Mouse (Mus musculus) ES-E14 (cell line): ENCODE measurements around the gene Elmo1. TPM values are rescaled to one million over a fixed set of nuclear protein-coding genes. Genes with fewer than 3 reads are reported as not detected.

Source experiments
- DNase-seq: peaks from one replicate; pipeline ENCODE4 v3.0.0-alpha.2; 2013; ENCODE audit warnings: low read depth, low spot score
- H3K27ac ChIP-seq: 2 replicates; pipeline ENCODE4 v1.5.1; 2012; ENCODE audit warnings: low read depth, mild to moderate bottlenecking, low read length, moderate library complexity, mixed read lengths; ENCODE audit not compliant: poor library complexity, insufficient read depth, severe bottlenecking
- H3K36me3 ChIP-seq: 2 replicates; pipeline ENCODE4 v1.6.1; 2012; ENCODE audit warnings: mild to moderate bottlenecking, low read length, moderate library complexity, mixed read lengths; ENCODE audit not compliant: control insufficient read depth, poor library complexity, insufficient read depth, severe bottlenecking
- H3K4me1 ChIP-seq, 2 experiments: fragments of 150-350 bp in 1 of 2; sonication (generic) in 1 of 2; 2 replicates each; pipeline ENCODE4 v1.6.1; 2012; ENCODE audit warnings: low read length in 2 of 2, mild to moderate bottlenecking in 1 of 2, mixed read lengths in 1 of 2; ENCODE audit not compliant: control insufficient read depth in 2 of 2, insufficient read depth in 2 of 2, poor library complexity in 1 of 2
- H3K4me3 ChIP-seq, 2 experiments: fragments of 150-350 bp in 1 of 2; sonication (generic) in 1 of 2; 2 replicates each; pipeline ENCODE4 v1.5.1; 2012; ENCODE audit warnings: low read length in 2 of 2, low read depth in 1 of 2, mild to moderate bottlenecking in 1 of 2, mixed read lengths in 1 of 2; ENCODE audit not compliant: insufficient read depth in 1 of 2, poor library complexity in 1 of 2, severe bottlenecking in 1 of 2
- H3K9ac ChIP-seq: 2 replicates; pipeline ENCODE4 v1.6.1; 2012; ENCODE audit warnings: low read depth, mild to moderate bottlenecking, low read length, mixed read lengths; ENCODE audit not compliant: poor library complexity, insufficient read depth, severe bottlenecking
- H3K9me3 ChIP-seq: fragments of 150-350 bp; sonication (generic); 2 replicates; pipeline ENCODE4 v1.6.1; 2012; ENCODE audit warnings: low read depth, mild to moderate bottlenecking, low read length; ENCODE audit not compliant: control insufficient read depth, insufficient read depth
- CHD2 ChIP-seq: IDR thresholded peaks from 2 replicates; pipeline ENCODE4 v1.6.1; 2014; ENCODE audit warnings: mild to moderate bottlenecking, low read depth, low read length, inconsistent platforms
- HCFC1 ChIP-seq: IDR thresholded peaks from 2 replicates; pipeline ENCODE4 v1.6.1; 2012; ENCODE audit warnings: low read length, inconsistent platforms, borderline replicate concordance; ENCODE audit not compliant: insufficient read depth
- MAFK ChIP-seq: IDR thresholded peaks from 2 replicates; pipeline ENCODE4 v1.6.1; 2014; ENCODE audit warnings: mild to moderate bottlenecking, low read depth, low read length, inconsistent platforms; ENCODE audit not compliant: insufficient read depth
- ZC3H11A ChIP-seq: IDR thresholded peaks from 2 replicates; pipeline ENCODE4 v1.6.1; 2012; ENCODE audit warnings: low read depth, mild to moderate bottlenecking, inconsistent platforms, low read length, borderline replicate concordance
- ZNF384 ChIP-seq: IDR thresholded peaks from 2 replicates; pipeline ENCODE4 v1.6.1; 2012; ENCODE audit warnings: low read depth, low read length, inconsistent platforms
- in situ Hi-C, 2 experiments: fragments of 600-800 bp; cut with MboI; formaldehyde crosslinking; loops; one replicate each; pipeline ENCODE4 v1.15.1; 2025; ENCODE audit warnings: low sequenced_read_pairs in 2 of 2, inconsistent platforms in 1 of 2; ENCODE audit not compliant: unreplicated experiment in 2 of 2
- total RNA-seq: library from RNA; depleted of rRNA; stranded (reverse); fragments of 300-350 nt; gene quantifications from 2 replicates; pipeline ENCODE4 v1.2.3, GENCODE M21; 2012

Gene Elmo1
- total RNA-seq, 1 experiment: 3.7 TPM

DNA sequence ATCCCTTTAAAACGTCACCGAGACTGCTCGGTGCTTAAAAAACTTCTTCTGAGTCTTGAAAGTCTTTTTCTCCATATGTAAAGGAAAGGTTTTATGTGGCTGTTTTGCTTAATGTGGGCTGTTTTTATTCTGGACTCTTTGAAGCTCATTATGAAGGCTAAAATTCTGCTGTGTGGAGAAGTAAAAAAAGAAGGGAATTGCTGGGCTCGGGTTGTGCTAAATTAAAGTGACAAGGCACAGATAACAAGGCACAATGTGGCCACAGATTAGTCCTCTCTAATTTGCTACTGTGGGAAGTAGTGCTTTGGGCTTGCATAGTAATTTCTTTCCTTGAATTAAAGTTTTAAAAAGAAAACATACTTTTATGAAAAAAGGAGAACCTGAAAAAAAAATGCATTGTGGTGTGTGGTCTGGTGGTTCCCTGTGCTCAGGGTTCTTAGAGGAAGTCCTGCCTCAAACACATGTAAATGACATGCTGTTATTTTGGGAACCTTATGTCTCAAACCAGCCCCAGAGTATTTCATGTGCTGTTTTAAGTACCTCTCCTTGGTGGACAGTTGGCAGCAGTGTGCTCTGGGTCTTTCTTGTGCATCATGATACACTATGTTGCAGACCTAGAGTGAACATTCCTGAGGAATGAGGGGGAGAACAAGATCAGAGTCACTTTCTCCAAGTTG is 61.0 kb downstream of the Elmo1 start:
- DNase-seq: no peak
- Histone ChIP-seq H3K9ac (no peak overlapping the region), H3K9me3 (no peaks in the 10 kb centered on the region), H3K4me3 (no peak overlapping the region), H3K4me1 (no peaks in the 10 kb centered on the region), H3K36me3 (no peaks in the 10 kb centered on the region), H3K27ac (no peak overlapping the region)
- in situ Hi-C loops: no loop called here
- TF ChIP-seq ZC3H11A (no peak), MAFK (no peak), ZNF384 (no peak), HCFC1 (no peak), CHD2 (no peak)

DNA sequence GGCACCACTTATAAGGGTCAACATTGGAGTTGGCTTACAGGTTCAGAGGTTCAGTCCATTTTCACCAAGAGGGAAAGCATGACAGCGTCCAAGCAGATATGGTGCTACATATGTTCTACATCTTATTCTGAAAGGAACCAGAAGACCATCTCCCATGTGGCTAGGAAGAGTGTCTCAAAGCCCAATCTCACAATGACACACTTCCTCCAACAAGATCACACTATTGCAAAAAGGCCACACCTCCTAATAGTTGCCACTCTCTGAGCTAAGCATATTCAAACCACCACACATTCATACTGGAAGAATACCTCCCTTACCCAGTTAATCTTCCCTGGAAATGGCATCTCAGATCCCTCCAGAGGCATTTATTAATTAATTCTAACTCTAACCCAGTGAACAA is 66.7 kb downstream of the Elmo1 start:
- in situ Hi-C loops: no loop called here
- Histone ChIP-seq H3K9ac (no peak overlapping the region), H3K27ac (no peak overlapping the region), H3K4me3 (no peak overlapping the region), H3K4me1 (no peaks in the 10 kb centered on the region), H3K36me3 (no peaks in the 10 kb centered on the region), H3K9me3 (no peaks in the 10 kb centered on the region)
- no peak for TF ChIP-seq MAFK
- TF ChIP-seq CHD2: no peak
- no peak for TF ChIP-seq ZNF384
- no peak for TF ChIP-seq HCFC1
- no peak for TF ChIP-seq ZC3H11A
- no peak for DNase-seq

DNA sequence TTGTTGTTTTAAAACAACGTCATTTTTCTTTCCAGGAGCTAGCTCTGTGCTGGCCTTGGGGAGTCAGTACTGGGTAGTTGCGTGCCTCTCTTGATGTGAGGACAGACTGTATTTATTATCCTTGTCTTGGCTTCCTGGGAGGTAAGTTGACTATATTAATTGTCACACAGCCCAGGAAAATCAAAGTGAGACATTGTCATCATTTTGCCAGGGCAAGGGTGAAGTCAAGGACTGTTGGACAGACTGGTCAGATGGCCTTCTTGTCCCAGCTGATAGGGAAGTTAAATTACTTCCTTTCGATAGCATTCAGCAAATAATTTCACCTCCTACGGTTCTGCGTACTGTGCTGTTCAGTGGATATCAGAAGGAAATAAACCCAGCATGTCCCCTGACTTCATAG is 67.1 kb downstream of the Elmo1 start:
- Histone ChIP-seq H3K9me3 (no peaks in the 10 kb centered on the region), H3K4me1 (no peaks in the 10 kb centered on the region), H3K4me3 (no peak overlapping the region), H3K27ac (no peak overlapping the region), H3K36me3 (no peaks in the 10 kb centered on the region), H3K9ac (no peak overlapping the region)
- no peak for TF ChIP-seq HCFC1
- TF ChIP-seq CHD2: no peak
- no peak for TF ChIP-seq MAFK
- no peak for TF ChIP-seq ZNF384
- no peak for TF ChIP-seq ZC3H11A
- in situ Hi-C loops: no loop called here
- DNase-seq: no peak

DNA sequence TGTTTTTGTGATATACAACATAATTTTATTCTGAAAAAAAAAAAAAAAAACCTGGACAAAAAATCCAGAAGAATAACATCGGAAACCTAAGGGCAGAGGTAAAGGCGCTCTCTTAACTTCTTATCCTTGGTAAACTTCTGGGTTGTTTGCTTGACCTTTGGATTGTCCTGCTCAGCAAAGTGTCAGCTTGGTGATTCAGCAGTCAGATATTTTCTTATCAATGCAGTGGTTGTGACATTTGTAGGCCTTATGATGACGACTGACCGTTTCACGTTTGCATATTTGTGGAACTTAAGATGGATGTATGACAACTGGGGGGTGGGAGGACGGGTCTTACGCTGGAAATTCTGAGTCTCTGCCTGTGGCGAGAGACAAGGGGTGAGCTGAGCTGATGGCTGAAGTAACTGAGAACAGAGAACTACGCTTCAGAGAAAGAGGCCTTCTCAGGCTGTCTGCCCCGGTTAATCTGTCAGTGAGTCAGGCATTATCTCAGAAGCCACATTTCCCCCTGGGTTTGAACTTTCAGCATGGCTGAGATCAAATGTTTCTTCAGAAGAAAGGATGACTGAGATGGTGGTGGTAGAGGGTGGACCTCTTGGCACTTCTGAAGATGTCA is 73.1 kb downstream of the Elmo1 start:
- Histone ChIP-seq H3K9me3 (no peaks in the 10 kb centered on the region), H3K36me3 (no peaks in the 10 kb centered on the region), H3K4me1 (no peaks in the 10 kb centered on the region), H3K9ac (no peak overlapping the region), H3K4me3 (no peak overlapping the region), H3K27ac (no peak overlapping the region)
- in situ Hi-C loops: no loop called here
- TF ChIP-seq HCFC1 (no peak), ZC3H11A (no peak), ZNF384 (no peak), CHD2 (no peak), MAFK (no peak)
- DNase-seq: no peak

DNA sequence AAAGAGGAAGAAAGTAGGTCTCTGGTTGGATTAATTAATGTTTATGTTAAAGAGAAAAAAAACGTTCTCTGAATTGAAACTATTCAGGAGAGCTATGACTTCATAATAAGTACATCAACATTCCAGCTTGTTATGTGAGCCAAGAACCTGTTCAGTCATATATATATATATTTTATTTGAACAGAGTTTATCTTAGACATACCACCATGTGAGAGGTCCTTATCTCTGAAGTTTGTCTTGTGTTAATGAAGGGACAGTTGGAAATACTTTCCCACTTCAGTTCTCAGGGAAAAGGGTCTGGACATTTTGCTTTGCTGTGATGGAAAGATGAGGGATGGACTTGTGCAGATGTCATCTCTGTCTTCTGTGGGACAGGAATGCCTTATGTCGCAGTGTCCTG is 74.4 kb downstream of the Elmo1 start:
- Histone ChIP-seq H3K9me3 (no peaks in the 10 kb centered on the region), H3K36me3 (no peaks in the 10 kb centered on the region), H3K27ac (no peak overlapping the region), H3K4me3 (no peak overlapping the region), H3K4me1 (peaks cover 1% of the 10 kb centered on the region in 2 experiments; a peak in 1 of 4 replicates), H3K9ac (no peak overlapping the region)
- no peak for DNase-seq
- TF ChIP-seq MAFK (no peak), ZNF384 (no peak), ZC3H11A (no peak), HCFC1 (no peak), CHD2 (no peak)
- in situ Hi-C loops: no loop called here
